Mouse (Mus musculus) ES-Bruce4 (cell line): ENCODE measurements around the gene Rbm33. TPM values are rescaled to one million over a fixed set of nuclear protein-coding genes. Genes with fewer than 3 reads are reported as not detected.

ENCODE experiments used
- H3K27ac ChIP-seq: 2 replicates; pipeline ENCODE4 v1.5.1; 2012; ENCODE audit warnings: low read length, inconsistent platforms; ENCODE audit not compliant: insufficient read depth
- H3K27me3 ChIP-seq: 2 replicates; pipeline ENCODE4 v1.6.1; 2012; ENCODE audit warnings: mild to moderate bottlenecking, low read length, inconsistent platforms; ENCODE audit not compliant: control insufficient read depth, poor library complexity, insufficient read depth, severe bottlenecking
- H3K36me3 ChIP-seq: 2 replicates; pipeline ENCODE4 v1.6.1; 2012; ENCODE audit warnings: inconsistent platforms, mild to moderate bottlenecking, low read length, moderate library complexity; ENCODE audit not compliant: control insufficient read depth, poor library complexity, insufficient read depth, severe bottlenecking
- H3K4me1 ChIP-seq: one replicate; pipeline ENCODE4 v1.8.1; 2011; ENCODE audit warnings: low read length; ENCODE audit not compliant: control insufficient read depth, insufficient read depth
- H3K4me3 ChIP-seq: 2 replicates; pipeline ENCODE4 v1.5.1; 2011; ENCODE audit warnings: low read depth, mild to moderate bottlenecking, low read length
- H3K9ac ChIP-seq: 2 replicates; pipeline ENCODE4 v1.6.1; 2012; ENCODE audit warnings: low read depth, mild to moderate bottlenecking, inconsistent platforms; ENCODE audit not compliant: poor library complexity, severe bottlenecking
- H3K9me3 ChIP-seq: replicated peaks from 2 replicates; pipeline ENCODE4 v1.6.1; 2012; ENCODE audit warnings: mild to moderate bottlenecking, low read length, inconsistent platforms; ENCODE audit not compliant: control insufficient read depth, poor library complexity, insufficient read depth, severe bottlenecking
- CTCF ChIP-seq: IDR thresholded peaks from one replicate; pipeline ENCODE4 v1.8.1; 2011; ENCODE audit warnings: low read depth, low read length
- EP300 ChIP-seq: IDR thresholded peaks from 2 replicates; pipeline ENCODE4 v1.6.1; 2011; ENCODE audit warnings: low read depth, low read length; ENCODE audit not compliant: insufficient read depth
- POLR2A ChIP-seq: IDR thresholded peaks from one replicate; pipeline ENCODE4 v1.8.1; 2011; ENCODE audit warnings: low read length; ENCODE audit not compliant: insufficient read depth
- polyA plus RNA-seq: library from polyadenylated mRNA; stranded (reverse); fragments of >200 nt; gene quantifications from 2 replicates; pipeline ENCODE4 v1.2.4, GENCODE M21; 2011; ENCODE audit warnings: low read depth; ENCODE audit not compliant: missing spikeins, insufficient read depth, insufficient read length

Rbm33 gene
- polyA plus RNA-seq, 1 experiment: 60.2 TPM

DNA sequence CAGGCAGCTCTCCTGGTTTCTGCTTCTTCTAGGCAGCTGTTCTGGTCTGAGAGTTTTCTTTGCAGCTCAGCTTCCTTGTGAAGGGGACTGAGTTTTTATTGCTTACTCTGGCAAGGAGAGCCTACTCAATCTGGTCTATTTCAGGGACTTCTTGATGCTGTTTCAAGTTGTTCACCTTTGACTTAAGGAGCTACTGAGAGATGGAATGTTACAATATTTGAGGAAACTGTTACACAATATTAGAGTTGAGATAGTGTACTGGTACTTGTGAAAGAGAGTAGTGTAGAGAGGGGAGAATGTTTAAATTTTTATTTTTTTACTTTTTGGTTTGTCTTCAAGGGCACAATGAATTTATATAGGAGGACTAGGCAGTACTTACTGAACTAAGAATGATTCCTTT, 53.9 kb downstream of the Rbm33 start:
- TF ChIP-seq EP300 (no peak), CTCF (no peak), POLR2A (no peak)
- Histone ChIP-seq H3K9ac (no peak overlapping the region), H3K4me1 (no peaks in the 10 kb centered on the region), H3K9me3 (no peaks in the 10 kb centered on the region), H3K27ac (no peak overlapping the region), H3K4me3 (no peak overlapping the region), H3K27me3 (no peaks in the 10 kb centered on the region), H3K36me3 (peaks cover 19% of the 10 kb centered on the region)

DNA sequence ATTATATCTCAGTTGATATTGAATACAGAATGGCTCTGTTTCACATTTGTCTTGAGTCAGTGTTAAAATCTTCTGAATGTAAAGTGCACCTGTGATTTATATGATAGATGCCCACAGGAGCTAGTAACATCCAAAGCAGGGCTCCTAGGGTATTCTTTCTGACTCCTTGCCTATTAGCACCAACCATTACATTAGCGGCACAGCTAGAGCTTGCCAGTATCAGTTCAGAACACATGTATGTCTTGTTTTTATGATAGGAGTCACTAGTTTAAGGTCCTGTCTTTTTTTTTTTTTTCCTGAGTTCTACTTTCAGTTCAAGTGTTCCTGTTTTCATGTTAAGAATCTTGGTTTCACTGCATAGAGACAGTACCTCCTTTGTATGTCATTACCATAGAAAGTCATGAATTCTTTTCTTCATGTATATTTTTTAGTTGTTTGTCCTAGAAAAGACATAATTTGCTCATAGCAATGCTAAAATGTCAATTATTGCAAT, 55.3 kb downstream of the Rbm33 start:
- Histone ChIP-seq H3K27me3 (no peaks in the 10 kb centered on the region), H3K9ac (no peak overlapping the region), H3K36me3 (peaks cover 15% of the 10 kb centered on the region)

DNA sequence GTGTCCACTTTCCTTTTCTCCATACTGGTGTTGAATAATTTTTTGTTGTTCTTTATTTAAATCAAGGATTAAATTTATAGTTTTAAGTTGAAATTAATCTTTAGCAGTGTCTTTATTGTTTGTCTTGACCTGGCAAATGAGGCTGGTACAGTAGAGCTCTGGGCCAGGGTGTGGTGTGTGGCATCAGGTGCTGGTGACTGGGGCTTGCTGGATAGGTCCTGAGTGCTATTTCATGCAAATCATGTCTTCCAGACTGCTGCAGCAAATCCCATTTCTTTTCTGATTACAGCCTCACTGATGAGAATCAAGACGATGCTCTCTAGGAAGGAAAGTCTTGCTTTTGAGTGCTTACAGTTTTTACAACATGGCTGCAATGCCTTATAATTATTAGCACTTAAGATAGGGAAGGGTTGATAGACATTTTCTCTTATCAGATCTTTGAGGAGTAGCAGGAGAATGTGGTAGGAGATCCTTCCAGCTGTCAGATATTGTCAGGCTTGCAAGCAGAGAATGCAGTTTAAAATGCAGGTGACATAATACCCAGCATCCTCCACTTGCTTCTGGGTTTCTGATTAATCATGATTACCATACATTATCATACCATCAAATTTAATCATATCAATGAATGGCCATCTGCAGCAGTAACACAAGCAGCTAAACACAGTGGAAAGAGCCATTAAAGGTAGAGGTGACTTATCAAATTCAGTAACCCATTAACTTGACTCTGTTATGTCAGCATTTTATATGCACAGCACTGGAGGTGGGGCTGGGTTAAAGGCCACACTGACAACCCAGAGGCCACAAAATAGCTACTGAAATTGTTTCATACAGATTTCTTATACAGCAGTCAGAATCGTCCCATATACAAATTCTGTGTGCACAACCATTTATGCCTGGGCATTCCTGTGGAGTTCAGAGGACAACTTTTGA, 56.8 kb downstream of the Rbm33 start:
- Histone ChIP-seq H3K4me3 (no peak overlapping the region), H3K9me3 (no peaks in the 10 kb centered on the region), H3K36me3 (peaks cover 9% of the 10 kb centered on the region), H3K27ac (no peak overlapping the region), H3K9ac (no peak overlapping the region), H3K4me1 (no peaks in the 10 kb centered on the region), H3K27me3 (no peaks in the 10 kb centered on the region)
- TF ChIP-seq CTCF: no peak
- TF ChIP-seq EP300: no peak
- no peak for TF ChIP-seq POLR2A

More for the DNA sequence above, 55.3 kb downstream of the Rbm33 start:
- no peaks in the 10 kb centered on the region for H3K4me1 ChIP-seq
- no peak overlapping the region for H3K27ac ChIP-seq
- TF ChIP-seq POLR2A (no peak), EP300 (no peak), CTCF (no peak)
- no peaks in the 10 kb centered on the region for H3K9me3 ChIP-seq
- no peak overlapping the region for H3K4me3 ChIP-seq

DNA sequence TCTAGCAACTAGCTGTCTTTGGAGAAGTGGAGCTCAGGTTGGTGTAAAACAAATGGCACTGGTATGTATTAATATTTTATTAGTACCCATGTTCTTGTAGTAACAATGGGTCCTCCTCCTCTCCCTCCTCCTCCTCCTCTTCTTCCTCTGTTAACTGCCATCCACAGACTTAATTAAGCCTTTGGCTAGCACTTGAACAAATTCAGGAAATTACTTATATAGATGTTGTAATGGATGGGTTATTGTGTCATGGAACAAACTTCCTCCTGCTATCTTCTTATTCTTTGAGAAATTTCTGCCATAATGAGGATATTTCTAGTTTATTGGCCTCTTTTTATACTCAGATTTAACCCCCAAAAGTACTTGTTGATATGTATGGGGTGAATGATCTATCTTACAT, 60.4 kb downstream of the Rbm33 start:
- Histone ChIP-seq H3K27ac (no peak overlapping the region), H3K36me3 (peaks cover 6% of the 10 kb centered on the region)
- TF ChIP-seq POLR2A: no peak
- no peak for TF ChIP-seq EP300
- no peak for TF ChIP-seq CTCF

DNA sequence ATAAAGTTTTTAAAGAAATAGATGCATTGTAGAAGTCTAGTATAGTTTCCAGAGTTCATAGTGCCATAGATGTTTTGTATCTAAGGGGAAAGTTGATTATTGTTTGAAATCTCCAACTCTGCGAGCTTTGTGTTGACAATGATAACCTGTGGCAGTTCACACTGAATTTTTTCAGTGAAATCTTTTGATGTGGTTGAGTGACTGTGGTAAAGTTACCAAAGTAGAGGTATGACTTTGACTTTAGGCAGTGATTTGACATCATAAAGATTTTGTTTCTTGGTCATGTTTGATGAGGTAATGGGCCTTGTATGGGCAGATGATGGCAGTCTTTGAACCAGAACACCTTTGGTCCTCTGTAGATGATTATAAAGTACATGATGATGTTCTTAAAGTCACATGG, 65.4 kb downstream of the Rbm33 start:
- peaks cover 12% of the 10 kb centered on the region for H3K36me3 ChIP-seq
- TF ChIP-seq POLR2A: no peak
- TF ChIP-seq CTCF: no peak
- TF ChIP-seq EP300: no peak
- H3K4me3 ChIP-seq: no peak overlapping the region

More for the DNA sequence above, 60.4 kb downstream of the Rbm33 start:
- Histone ChIP-seq H3K4me1 (no peaks in the 10 kb centered on the region), H3K9me3 (no peaks in the 10 kb centered on the region), H3K27me3 (no peaks in the 10 kb centered on the region), H3K9ac (no peak overlapping the region), H3K4me3 (no peak overlapping the region)

DNA sequence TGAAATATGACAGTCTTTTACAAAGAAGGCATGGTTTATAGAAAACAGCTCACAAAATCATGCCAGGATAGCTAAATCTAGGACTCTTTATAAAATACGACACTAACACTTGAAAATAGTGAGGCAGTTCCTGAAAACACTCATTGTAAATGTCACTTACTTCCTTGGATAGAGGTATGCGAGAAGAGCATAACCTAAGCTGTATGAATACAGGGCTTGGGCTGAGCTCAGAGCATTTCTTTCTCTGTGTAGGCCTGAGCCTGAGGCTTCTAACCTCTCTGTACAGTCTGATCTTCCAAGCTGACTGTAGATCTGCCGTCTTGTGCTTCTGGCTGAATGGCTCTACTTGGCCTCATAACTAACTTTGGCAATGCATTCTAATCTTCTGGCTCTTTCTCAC, 69.9 kb downstream of the Rbm33 start:
- H3K4me3 ChIP-seq: no peak overlapping the region
- no peak overlapping the region for H3K27ac ChIP-seq
- no peak for TF ChIP-seq EP300
- TF ChIP-seq CTCF: no peak
- TF ChIP-seq POLR2A: no peak
- peaks cover 38% of the 10 kb centered on the region for H3K36me3 ChIP-seq
- no peaks in the 10 kb centered on the region for H3K27me3 ChIP-seq
- no peaks in the 10 kb centered on the region for H3K4me1 ChIP-seq
- H3K9ac ChIP-seq: no peak overlapping the region
- no peaks in the 10 kb centered on the region for H3K9me3 ChIP-seq

More for the DNA sequence above, 65.4 kb downstream of the Rbm33 start:
- Histone ChIP-seq H3K27ac (no peak overlapping the region), H3K9ac (no peak overlapping the region), H3K27me3 (no peaks in the 10 kb centered on the region), H3K9me3 (no peaks in the 10 kb centered on the region), H3K4me1 (no peaks in the 10 kb centered on the region)
